Mouse (Mus musculus) midbrain, embryonic 10.5 days (tissue): ENCODE measurements around the gene Cyp2b10. TPM values are rescaled to one million over a fixed set of nuclear protein-coding genes. Genes with fewer than 3 reads are reported as not detected.
"Not testable (repeated sequence)": the region's sequence is repeated elsewhere in the genome, so short reads cannot be mapped to it uniquely, and the experiment has no call there.

Experiments
- DNase-seq: peaks from one replicate; pipeline ENCODE4 v3.0.0-alpha.2; 2017; ENCODE audit warnings: low spot score
- H3K27ac ChIP-seq: fragments of 300-500 bp; sonication (generic); replicated peaks from 2 replicates; pipeline ENCODE4 v1.5.1; 2016; ENCODE audit warnings: mild to moderate bottlenecking
- H3K27me3 ChIP-seq: fragments of 300-500 bp; sonication (generic); 2 replicates; pipeline ENCODE4 v1.6.1; 2016; ENCODE audit warnings: low read depth, mild to moderate bottlenecking; ENCODE audit not compliant: poor library complexity, severe bottlenecking
- H3K36me3 ChIP-seq: fragments of 300-500 bp; sonication (generic); 2 replicates; pipeline ENCODE4 v1.6.1; 2016; ENCODE audit warnings: mild to moderate bottlenecking, moderate library complexity
- H3K4me1 ChIP-seq: fragments of 300-500 bp; sonication (generic); 2 replicates; pipeline ENCODE4 v1.6.1; 2016
- H3K4me3 ChIP-seq: fragments of 300-500 bp; sonication (generic); 2 replicates; pipeline ENCODE4 v1.5.1; 2016; ENCODE audit warnings: mild to moderate bottlenecking, moderate library complexity
- H3K9me3 ChIP-seq: fragments of 300-500 bp; sonication (generic); replicated peaks from 2 replicates; pipeline ENCODE4 v1.6.1; 2016; ENCODE audit warnings: mild to moderate bottlenecking
- WGBS: fragments of 180-500 bp; shearing (Covaris S2); methylation state at CpG from one replicate; pipeline ENCODE4 v1.1.7; 2016; 5-methylcytosine and 5-hydroxymethylcytosine counted together
- polyA plus RNA-seq: library from polyadenylated mRNA; unstranded; fragments of >200 nt; fragmentation: Nextera tagmentation; extraction: Ambion mirVana; gene quantifications from 2 replicates; pipeline ENCODE4 v1.2.1, GENCODE M21; 2016

The Cyp2b10 gene
- polyA plus RNA-seq, result not detected in 2 replicates

DNA sequence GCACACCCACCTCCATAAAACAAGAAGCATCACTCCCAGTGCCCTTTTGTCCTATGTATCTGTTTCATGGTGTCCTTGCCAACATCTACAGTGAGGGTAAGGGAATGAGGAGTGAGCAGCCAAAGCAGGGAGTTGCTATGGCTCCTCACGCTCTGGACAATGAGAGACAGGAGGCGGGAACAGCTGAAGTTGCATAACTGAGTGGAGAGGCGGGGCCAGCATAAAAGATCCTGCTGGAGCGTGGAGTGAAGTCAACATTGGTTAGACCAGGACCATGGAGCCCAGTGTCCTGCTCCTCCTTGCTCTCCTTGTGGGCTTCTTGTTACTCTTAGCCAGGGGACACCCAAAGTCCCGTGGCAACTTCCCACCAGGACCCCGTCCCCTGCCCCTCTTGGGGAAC, at the start of gene Cyp2b10:
Gene Cyp2b10, plus strand, starts transcription at position 210 of the 400 bp plus-strand sequence.
- Histone ChIP-seq H3K9me3 (peaks cover 12% of the 10 kb centered on the region; the same call in 1 of the 2 replicates), H3K4me3 (no peak within 1 kb of the TSS), H3K27me3 (no peaks in the 10 kb centered on the region), H3K36me3 (no peaks in the 10 kb centered on the region), H3K27ac (no peak within 1 kb of the TSS), H3K4me1 (no peaks in the 10 kb centered on the region)
- DNase-seq, result no peak
- WGBS, result 70% methylated on average over 6 of the region's 6 CpGs

DNA sequence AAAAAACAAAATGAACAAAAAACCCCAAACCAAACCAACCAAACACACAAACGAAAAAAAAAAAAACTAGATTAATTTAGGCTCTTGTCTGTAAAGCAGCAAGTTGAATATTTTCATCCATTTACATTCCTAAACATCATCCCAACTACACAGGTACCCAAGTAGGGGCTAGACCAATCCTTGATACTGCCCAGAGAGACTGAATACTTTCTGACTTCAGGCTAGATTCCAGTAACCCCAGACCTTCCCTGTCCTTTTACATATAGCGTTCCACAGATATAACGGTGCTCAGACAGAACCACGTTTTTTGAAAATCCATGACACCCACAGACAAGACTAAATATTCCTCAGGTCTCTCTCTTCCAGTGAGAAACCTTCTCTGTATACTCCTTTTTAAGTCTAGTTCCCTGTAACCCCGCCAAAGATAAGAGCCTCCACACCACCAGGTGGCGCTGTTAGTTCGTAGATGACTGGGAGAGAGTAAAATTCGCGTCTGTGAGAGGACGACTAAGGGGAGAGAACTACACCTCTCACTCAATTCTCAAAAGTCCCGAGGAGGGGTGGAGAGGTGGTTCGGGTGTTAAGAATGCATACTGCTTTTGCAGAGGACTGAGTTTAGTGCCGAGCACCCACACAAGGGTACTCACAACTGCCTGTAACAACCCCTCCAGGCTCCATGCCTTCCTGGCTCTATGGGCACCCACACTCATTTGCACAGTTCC, 49.5 kb upstream of the Cyp2b10 start:
- DNase-seq, result peak; percentile 84
- Histone ChIP-seq H3K27me3 (no peaks in the 10 kb centered on the region), H3K36me3 (no peaks in the 10 kb centered on the region), H3K27ac (peak overlapping the region; percentile 82), H3K4me3 (peak overlapping the region; percentile 58), H3K9me3 (no peaks in the 10 kb centered on the region), H3K4me1 (no peaks in the 10 kb centered on the region)
- 11% methylated on average over 13 of the region's 13 CpGs for WGBS

DNA sequence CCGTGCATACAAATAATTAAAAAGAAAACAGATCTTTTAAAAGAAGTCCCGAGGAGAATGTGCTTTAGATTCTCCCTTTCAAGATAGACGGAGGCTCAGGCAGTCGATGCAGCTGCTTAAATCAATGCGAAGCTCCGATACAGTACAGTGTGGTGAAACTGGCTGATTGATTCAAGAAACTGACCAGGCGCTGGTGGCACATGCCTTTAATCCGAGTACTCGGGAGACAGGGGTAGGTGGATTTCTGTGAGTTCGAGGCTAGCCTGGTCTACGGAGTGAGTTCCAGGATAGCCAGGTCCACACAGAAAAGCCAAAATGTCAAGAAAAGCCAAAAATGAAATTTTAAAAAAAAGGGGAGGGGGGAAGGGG, 49.0 kb upstream of the Cyp2b10 start:
- no peaks in the 10 kb centered on the region for H3K36me3 ChIP-seq
- peak; percentile 25 for DNase-seq
- H3K9me3 ChIP-seq, result 0 out of 2 replicates have a peak, but pooled peaks cover 3% of the 10 kb centered on the region
- H3K4me3 ChIP-seq, result peak overlapping the region; percentile 58
- H3K27ac ChIP-seq, result peak overlapping the region; percentile 82
- 31% methylated on average over 11 of the region's 11 CpGs for WGBS
- H3K27me3 ChIP-seq, result no peaks in the 10 kb centered on the region
- H3K4me1 ChIP-seq, result no peaks in the 10 kb centered on the region

DNA sequence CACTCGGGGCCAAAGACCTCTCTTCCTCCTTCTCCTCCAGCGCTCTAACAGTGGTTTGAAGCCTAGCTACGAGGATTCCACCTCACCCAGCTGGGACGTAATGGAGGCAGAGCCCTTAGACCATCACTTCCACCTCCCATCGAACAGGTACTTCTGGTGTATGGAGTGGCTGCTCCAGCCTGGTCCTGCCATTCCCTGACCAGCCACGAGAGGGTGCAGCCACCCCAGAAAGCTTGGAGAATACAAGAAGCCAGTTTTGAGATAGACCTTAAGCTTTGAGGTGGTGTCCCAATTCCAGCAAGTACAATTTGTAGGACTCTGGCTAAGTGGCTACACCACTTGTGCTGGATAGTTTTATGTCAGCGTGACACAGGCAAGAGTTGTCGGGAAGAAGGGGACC, 42.3 kb upstream of the Cyp2b10 start:
- no peaks in the 10 kb centered on the region for H3K36me3 ChIP-seq
- no peaks in the 10 kb centered on the region for H3K27me3 ChIP-seq
- H3K9me3 ChIP-seq, result 0 out of 2 replicates have a peak, but pooled peaks cover 3% of the 10 kb centered on the region
- H3K27ac ChIP-seq, result no peak overlapping the region
- WGBS, result 33% methylated on average over 8 of the region's 8 CpGs
- peak; percentile 46 for DNase-seq
- no peak overlapping the region for H3K4me3 ChIP-seq
- H3K4me1 ChIP-seq, result peaks cover 6% of the 10 kb centered on the region; the same call in 1 of the 2 replicates

DNA sequence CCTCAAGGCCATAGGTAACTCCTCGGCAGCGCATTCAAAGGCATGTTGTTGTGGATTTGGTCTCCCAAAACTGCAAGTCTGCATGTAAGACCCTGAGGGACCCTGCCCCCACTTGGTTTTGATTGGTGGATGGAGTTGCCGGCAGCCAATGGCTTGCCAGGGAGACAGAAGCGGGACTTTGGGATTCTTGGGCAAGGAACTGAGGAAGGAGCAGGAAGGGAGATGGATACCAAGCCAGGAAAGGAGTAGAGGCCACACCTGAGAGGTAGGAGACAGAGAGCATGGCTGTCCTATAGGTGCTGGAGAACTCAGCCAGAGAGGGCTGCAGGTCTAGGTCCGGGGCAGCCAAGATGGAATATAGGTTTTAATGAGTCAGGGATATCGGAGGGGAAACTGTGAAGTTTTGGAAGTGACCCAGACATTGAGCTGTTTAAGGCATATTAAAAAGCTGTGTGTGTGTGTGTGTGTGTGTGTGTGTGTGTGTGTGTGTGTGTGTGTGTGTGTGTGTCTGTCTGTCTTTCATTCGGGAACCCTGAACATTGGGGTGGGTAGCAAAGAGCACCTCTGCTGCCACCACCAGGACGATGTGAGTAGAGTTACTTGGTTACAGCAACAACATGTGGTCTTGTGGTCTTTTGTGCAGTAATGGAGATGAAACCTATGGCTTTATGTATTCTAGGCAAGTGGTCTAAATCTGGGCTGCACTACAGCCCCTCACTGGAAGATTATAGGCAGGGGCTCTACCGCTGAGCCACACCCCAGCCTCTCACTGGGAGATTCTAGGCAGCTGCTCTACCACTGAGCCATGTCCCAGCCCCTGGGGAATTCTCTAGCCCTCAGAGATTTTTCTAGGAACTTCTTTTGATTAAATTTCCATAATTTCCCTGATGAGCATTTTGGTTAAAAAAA, 37.2 kb upstream of the Cyp2b10 start:
- Histone ChIP-seq H3K27me3 (no peaks in the 10 kb centered on the region), H3K36me3 (no peaks in the 10 kb centered on the region), H3K4me3 (peak overlapping the region; percentile 48), H3K9me3 (no peaks in the 10 kb centered on the region), H3K27ac (peak overlapping the region; percentile 39; the same call in 1 of the 2 replicates), H3K4me1 (peaks cover 7% of the 10 kb centered on the region; the same call in 1 of the 2 replicates)
- peak; percentile 52 for DNase-seq
- 23% methylated on average over 9 of the region's 9 CpGs for WGBS

DNA sequence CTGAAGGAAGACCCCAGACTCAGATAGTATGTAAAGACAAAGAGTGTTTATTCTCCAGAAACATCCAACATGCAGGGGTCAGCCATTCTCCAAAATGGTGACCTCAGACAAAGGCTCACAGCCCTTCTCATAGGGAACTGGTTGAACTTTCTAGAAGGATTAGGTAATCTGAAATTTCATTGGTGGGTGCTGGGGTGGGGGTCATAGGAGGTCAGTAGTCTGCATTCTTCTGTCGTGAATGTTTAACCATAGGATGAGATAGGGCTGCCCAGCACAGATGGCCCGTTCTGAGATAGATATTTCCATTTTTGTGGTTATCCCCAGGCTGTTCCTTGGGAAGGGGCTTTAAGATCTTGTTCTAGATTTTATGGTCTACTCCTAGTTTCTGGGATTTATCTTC, 35.1 kb upstream of the Cyp2b10 start:
- H3K27ac ChIP-seq, result no peak overlapping the region
- no peaks in the 10 kb centered on the region; the same call in 1 of the 2 replicates for H3K9me3 ChIP-seq
- H3K4me1 ChIP-seq, result peaks cover 7% of the 10 kb centered on the region; the same call in 1 of the 2 replicates
- WGBS, result 83% methylated on average over 2 of the region's 2 CpGs
- H3K27me3 ChIP-seq, result no peaks in the 10 kb centered on the region
- no peak for DNase-seq
- no peaks in the 10 kb centered on the region for H3K36me3 ChIP-seq
- no peak overlapping the region for H3K4me3 ChIP-seq

DNA sequence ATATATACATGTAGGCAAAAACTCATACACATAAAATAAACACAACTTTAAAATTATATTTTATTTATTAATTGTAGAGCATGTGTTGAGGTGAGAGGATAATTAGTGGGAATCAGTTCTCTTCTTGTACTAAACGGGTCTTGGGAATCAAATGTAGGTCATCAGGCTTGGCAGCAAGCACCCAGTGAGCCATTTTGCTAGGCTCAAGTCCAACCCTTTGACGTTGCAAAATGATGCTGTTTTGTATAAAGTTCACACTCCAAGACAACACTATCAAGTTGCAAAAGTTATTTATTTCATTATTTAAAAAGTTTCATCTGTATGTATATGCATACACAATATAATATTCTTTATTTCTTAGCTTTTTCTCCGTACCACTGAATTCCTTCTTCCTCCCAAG, 33.7 kb upstream of the Cyp2b10 start:
- H3K27me3 ChIP-seq, result no peaks in the 10 kb centered on the region
- peaks cover 14% of the 10 kb centered on the region; the same call in 1 of the 2 replicates for H3K9me3 ChIP-seq
- H3K27ac ChIP-seq, result no peak overlapping the region
- peaks cover 7% of the 10 kb centered on the region; the same call in 1 of the 2 replicates for H3K4me1 ChIP-seq
- 89% methylated on average over 3 of the region's 3 CpGs for WGBS
- no peak for DNase-seq
- no peaks in the 10 kb centered on the region for H3K36me3 ChIP-seq
- no peak overlapping the region for H3K4me3 ChIP-seq

DNA sequence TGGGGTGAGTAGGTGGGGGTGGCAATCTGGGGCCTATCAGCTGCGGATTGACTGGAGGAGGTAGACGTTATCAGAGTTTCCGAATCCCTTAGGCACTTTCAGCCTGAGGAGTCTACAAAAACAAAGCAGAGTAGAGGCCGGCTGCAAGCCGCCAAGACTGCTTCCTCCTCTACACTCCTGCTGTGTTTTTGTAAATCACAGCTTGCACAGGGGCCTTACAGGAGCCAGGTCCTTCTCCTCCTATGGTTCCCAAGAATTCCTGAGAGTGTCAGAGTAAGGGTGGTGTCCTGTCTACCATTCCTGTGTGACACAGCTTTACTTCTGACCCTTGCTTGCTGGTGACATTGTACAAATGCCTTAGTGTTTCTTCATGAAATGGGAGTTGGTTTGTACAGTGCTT, 32.6 kb upstream of the Cyp2b10 start:
- no peak for DNase-seq
- H3K9me3 ChIP-seq, result peaks cover 18% of the 10 kb centered on the region; the same call in 1 of the 2 replicates
- H3K27me3 ChIP-seq, result no peaks in the 10 kb centered on the region
- H3K36me3 ChIP-seq, result no peaks in the 10 kb centered on the region
- H3K4me3 ChIP-seq, result no peak overlapping the region
- no peak overlapping the region for H3K27ac ChIP-seq
- H3K4me1 ChIP-seq, result peaks cover 3% of the 10 kb centered on the region; the same call in 1 of the 2 replicates
- 37% methylated on average over 5 of the region's 5 CpGs for WGBS

DNA sequence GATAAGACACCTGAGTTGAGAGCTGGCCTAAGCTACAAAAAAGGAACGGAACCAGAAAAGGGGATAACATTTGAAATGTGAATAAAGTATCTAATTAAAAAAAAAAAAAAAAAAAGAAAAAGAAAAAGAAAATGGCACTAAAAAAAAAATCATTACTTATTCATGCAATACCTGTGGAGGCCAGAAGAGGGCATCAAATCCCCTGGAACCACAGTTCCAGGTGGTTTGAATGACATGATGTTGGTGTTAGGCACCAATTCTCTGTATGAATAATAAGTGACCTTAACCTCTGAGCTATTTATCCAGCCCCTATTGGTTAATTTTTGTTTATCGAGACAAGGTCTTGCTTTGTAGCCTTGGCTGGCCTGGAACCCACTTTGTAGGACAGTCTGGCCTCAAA, 27.6 kb upstream of the Cyp2b10 start:
- DNase-seq, result no peak

DNA sequence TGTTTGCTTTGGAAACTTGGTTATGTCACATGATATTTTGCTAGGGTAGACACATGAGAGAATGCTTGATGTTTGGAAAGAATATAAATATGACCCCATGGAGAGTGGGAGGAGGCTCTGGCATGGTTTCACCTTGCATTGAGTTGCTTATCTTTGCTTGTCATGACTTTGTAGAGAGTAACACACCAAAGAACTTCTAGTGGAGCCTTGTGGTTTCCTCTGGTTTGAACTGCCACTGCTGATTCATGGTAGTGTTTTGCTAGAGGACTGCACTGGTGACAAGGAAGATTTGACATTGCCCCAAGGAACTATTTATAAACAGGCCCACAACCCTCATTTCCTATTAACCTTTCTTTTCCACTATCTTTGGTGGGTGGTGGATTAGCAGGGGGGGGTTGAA, 24.8 kb upstream of the Cyp2b10 start:
- Histone ChIP-seq H3K9me3 (peaks cover 16% of the 10 kb centered on the region; the same call in 1 of the 2 replicates), H3K4me1 (no peaks in the 10 kb centered on the region), H3K27ac (no peak overlapping the region), H3K4me3 (no peak overlapping the region), H3K36me3 (no peaks in the 10 kb centered on the region), H3K27me3 (no peaks in the 10 kb centered on the region)
- DNase-seq, result no peak

More for the DNA sequence above, 27.6 kb upstream of the Cyp2b10 start:
- no peak overlapping the region for H3K27ac ChIP-seq
- WGBS, result 83% methylated on average over 2 of the region's 2 CpGs
- peaks cover 18% of the 10 kb centered on the region; the same call in 1 of the 2 replicates for H3K9me3 ChIP-seq
- no peak overlapping the region for H3K4me3 ChIP-seq
- H3K27me3 ChIP-seq, result no peaks in the 10 kb centered on the region
- H3K4me1 ChIP-seq, result no peaks in the 10 kb centered on the region
- H3K36me3 ChIP-seq, result no peaks in the 10 kb centered on the region

DNA sequence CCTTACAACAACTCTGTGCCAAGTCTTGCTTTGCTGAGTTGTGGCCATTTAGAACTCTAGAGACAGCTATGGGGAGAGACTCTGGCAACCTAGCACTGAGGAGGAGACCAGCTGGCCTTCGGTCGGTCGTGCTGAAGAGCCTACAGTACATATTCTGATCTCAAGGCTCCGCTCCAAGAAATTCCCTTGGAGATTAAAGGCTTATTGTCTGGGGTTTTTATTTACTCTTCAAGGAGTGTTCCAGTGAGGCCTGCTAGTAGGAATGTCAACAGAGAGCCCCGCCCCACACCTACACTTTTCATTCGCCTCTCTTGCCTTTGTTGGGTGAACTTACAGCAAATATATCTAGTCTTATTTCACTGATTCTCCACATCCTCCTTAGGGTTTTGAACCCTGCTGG, 18.7 kb upstream of the Cyp2b10 start:
- H3K9me3 ChIP-seq, result no peaks in the 10 kb centered on the region
- no peaks in the 10 kb centered on the region for H3K27me3 ChIP-seq
- H3K4me3 ChIP-seq, result no peak overlapping the region
- H3K27ac ChIP-seq, result no peak overlapping the region
- H3K4me1 ChIP-seq, result peaks cover 4% of the 10 kb centered on the region; the same call in 1 of the 2 replicates
- 47% methylated on average over 6 of the region's 6 CpGs for WGBS
- no peaks in the 10 kb centered on the region for H3K36me3 ChIP-seq
- no peak for DNase-seq

DNA sequence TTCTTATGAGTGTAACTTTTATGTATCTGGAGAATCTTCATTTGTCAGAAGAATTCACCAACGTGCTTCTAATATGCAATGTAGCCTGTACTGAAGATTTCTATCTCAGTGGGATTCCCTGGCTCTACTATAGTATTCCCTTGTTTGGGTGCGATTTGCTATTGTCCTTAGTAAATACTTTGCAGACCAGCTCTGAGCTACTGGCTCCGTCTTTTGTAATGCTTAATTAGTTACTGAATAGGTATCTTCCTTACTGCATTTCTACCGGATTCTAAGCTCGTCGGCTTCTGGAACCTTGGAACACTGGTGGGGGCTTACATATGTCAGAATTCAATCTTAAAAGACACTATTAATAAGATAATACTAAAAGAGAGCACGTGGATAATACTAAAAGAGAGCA, 16.7 kb upstream of the Cyp2b10 start:
- H3K4me1 ChIP-seq, H3K9me3 ChIP-seq: not testable (repeated sequence)
- WGBS, result 8% methylated on average over 7 of the region's 7 CpGs

More for the DNA sequence above, 16.7 kb upstream of the Cyp2b10 start:
- H3K4me3 ChIP-seq, H3K36me3 ChIP-seq, H3K27ac ChIP-seq, DNase-seq, H3K27me3 ChIP-seq: not testable (repeated sequence)
